Mouse (Mus musculus) thymus, adult 2 months (tissue): Measurements from ENCODE around the gene Umps.

Source experiments
- CTCF ChIP-seq: fragments of 200-500 bp; IDR thresholded peaks from 2 replicates; pipeline ENCODE4 v1.5.1; 2012; ENCODE audit warnings: mild to moderate bottlenecking, control low read depth, low read length, moderate library complexity, borderline replicate concordance; ENCODE audit not compliant: control insufficient read depth, poor library complexity, insufficient read depth; ENCODE audit errors: extremely low read depth
- POLR2A ChIP-seq: fragments of 200-500 bp; IDR thresholded peaks from 2 replicates; pipeline ENCODE4 v1.6.1; 2012; ENCODE audit warnings: mild to moderate bottlenecking, low read length, control low read depth, moderate library complexity; ENCODE audit not compliant: control insufficient read depth, poor library complexity, insufficient read depth; ENCODE audit errors: extremely low read depth

DNA sequence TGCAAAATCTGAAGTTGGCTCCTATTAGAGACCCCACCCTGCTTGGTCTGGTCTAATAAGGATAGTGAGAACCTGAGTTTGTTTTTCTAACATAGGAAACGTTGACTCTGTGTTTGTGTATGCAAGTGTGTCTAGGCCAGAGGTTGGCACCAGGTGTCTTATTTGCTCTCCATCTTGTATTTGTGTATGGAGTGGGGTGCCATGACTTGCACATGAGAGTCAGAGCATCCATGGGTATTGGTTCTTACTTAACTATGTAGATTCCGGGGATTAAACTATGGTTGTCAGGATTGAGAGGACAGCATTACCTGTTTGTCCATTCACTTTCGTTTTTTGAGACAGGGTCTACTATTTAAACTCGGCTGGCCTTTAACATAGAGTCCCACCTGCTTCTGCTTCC, 13.8 kb downstream of the Umps start:
- TF ChIP-seq CTCF (no peak), POLR2A (no peak)
